Mouse (Mus musculus) CD4-positive, CD25-positive, alpha-beta regulatory T cell, adult 9 weeks (primary cell): Measurements from ENCODE around the gene Gm5798. TPM values are rescaled to one million over a fixed set of nuclear protein-coding genes. Genes with fewer than 3 reads are reported as not detected.

Experiments used
- polyA plus RNA-seq: library from polyadenylated mRNA; unstranded; fragments of 100-300 nt; shearing (Covaris generic); gene quantifications from one replicate; pipeline ENCODE4 v1.2.1, GENCODE M21; 2017

The Gm5798 gene
- polyA plus RNA-seq: not detected

DNA sequence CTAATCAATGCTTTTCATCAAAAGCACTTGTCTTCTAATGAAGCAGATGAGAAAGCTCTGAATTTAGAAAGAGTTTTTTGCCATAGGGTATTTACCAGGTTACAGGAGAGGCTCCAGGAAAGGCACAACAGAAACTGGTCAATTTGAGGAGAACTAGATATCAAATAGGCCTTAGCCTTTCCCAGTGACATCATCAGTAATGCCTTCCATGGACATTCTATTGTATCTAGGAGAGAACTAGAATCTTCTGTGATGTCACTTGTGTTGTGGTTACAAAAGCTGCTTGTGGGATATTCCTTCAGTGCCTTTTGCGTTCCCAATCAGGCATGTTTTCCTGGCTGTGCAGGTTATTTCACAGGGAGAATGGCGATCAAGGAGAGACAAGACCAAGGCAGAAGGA, at the start of gene Gm5798:
Gm5798 (plus strand) TSS at position 301 of the 400 bp plus-strand sequence.

DNA sequence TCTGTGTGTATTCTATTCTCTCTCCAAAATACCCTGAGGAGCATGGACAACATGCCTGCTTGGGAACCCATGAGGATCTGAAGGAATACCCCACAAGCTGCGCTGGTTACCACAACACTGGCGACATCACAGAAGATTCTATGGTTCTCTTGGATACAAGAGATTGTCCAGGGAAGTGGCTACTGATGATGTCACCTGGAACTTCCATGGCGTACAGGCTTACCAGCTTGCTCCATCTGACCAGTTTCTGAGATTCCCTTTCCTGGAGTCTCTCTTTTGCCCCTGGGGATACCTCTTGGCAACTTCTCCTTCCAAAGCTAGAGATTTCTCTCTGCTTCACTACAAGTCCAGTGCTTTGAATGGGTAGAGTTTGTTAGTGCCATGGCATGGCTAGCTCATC, 37.9 kb downstream of the Gm5798 start, which contains the start of gene Gm7945:
Gm7945 (minus strand) TSS at position 101 of the 400 bp plus-strand sequence.

Other genes with a start within 250 kb of the Gm5798 start
- gene Mat1a, start 243.6 kb upstream of the Gm5798 start, polyA plus RNA-seq: not detected
- not detected for gene Sftpa1, start 216.8 kb upstream of the Gm5798 start, polyA plus RNA-seq
- gene Mbl1, start 197.2 kb upstream of the Gm5798 start, polyA plus RNA-seq: not detected
- not detected for gene Sftpd, start 163.5 kb upstream of the Gm5798 start, polyA plus RNA-seq
- not detected for gene Gm2832, start 69.8 kb upstream of the Gm5798 start, polyA plus RNA-seq
- not detected for gene Gm7945, start 37.8 kb downstream of the Gm5798 start, polyA plus RNA-seq
- gene Gm6482, start 59.7 kb downstream of the Gm5798 start, polyA plus RNA-seq: not detected
- 0.20 TPM for gene Gm7954, start 104.9 kb downstream of the Gm5798 start, polyA plus RNA-seq
- gene Gm3486, start 140.9 kb downstream of the Gm5798 start, polyA plus RNA-seq: not detected
- gene Gm7970, start 207.0 kb downstream of the Gm5798 start, polyA plus RNA-seq: not detected
- gene 1700049E17Rik2, start 224.6 kb downstream of the Gm5798 start, polyA plus RNA-seq: not detected